ENCODE assay signal across 8 mouse cellular contexts in the genomic region with DNA sequence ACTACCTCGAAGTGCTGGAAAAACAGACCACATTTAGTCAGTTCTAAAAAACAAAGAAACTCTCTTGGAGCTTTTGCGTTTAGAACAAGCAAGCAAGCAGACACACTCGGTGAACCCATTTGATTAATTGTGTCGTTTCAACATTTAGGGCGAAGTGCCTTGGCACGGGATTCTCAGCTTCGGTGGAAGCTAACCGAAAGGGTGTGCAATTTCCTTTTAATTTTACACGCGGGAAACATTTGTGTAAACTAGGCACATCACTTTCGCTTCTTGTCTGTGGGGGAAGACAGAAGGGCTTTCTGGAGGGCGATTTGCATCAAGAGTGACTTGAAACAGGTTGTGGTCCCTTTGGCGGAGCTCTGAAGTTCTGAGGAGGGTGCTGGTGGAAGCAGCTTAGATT. TPM values are rescaled to one million over a fixed set of nuclear protein-coding genes. Genes with fewer than 3 reads are reported as not detected.
DNase-seq lines count a peak whose midpoint lies in the region; ATAC-seq lines count a peak whose summit lies in the region.
"Had no signal": no experiment of that assay in that cellular context is flagged by ENCODE, and none has a peak within 500 bp of the region (broad histone marks: within the 10 kb centered on the region; RNA-seq: fewer than 3 reads in every experiment).

No protein-coding gene starts in this region.

- no peaks in the 10 kb centered on the region for H3K9me3 ChIP-seq in liver, embryonic 11.5 days (ENCODE audit: control insufficient read depth, low read length)
- no peaks in the 10 kb centered on the region for H3K9me3 ChIP-seq in embryonic facial prominence, embryonic 15.5 days (replicated peaks)
- H3K9me3 ChIP-seq in intestine, embryonic 16.5 days (ENCODE audit: control insufficient read depth, low read length), result no peaks in the 10 kb centered on the region
- H3K9me3 ChIP-seq in neural tube, embryonic 13.5 days, result no peaks in the 10 kb centered on the region

- H3K27me3 ChIP-seq in liver, embryonic 11.5 days (replicated peaks; ENCODE audit: control insufficient read depth, insufficient read depth, low read length), result peaks cover 47% of the 10 kb centered on the region
- peaks cover 31% of the 10 kb centered on the region for H3K27me3 ChIP-seq in embryonic facial prominence, embryonic 15.5 days
- peaks cover 33% of the 10 kb centered on the region for H3K27me3 ChIP-seq in intestine, embryonic 16.5 days (replicated peaks; ENCODE audit: control insufficient read depth, insufficient read depth, low read length)
- peaks cover 7% of the 10 kb centered on the region; the same call in 1 of the 2 replicates for H3K27me3 ChIP-seq in neural tube, embryonic 13.5 days

- no peaks in the 10 kb centered on the region for H3K4me1 ChIP-seq in liver, embryonic 11.5 days (replicated peaks; ENCODE audit: control insufficient read depth, insufficient read depth, low read length)
- peaks cover 14% of the 10 kb centered on the region for H3K4me1 ChIP-seq in embryonic facial prominence, embryonic 15.5 days
- peaks cover 9% of the 10 kb centered on the region; the same call in 1 of the 2 replicates for H3K4me1 ChIP-seq in intestine, embryonic 16.5 days (ENCODE audit: control insufficient read depth, insufficient read depth, low read length)
- H3K4me1 ChIP-seq in neural tube, embryonic 13.5 days (replicated peaks), result peaks cover 33% of the 10 kb centered on the region

- H3K9ac ChIP-seq in liver, embryonic 11.5 days (ENCODE audit: low read depth, low read length), result no peak overlapping the region
- no peak overlapping the region for H3K9ac ChIP-seq in embryonic facial prominence, embryonic 15.5 days
- no peak overlapping the region for H3K9ac ChIP-seq in intestine, embryonic 16.5 days (ENCODE audit: low read depth, low read length)
- H3K9ac ChIP-seq in neural tube, embryonic 13.5 days, result peak overlapping the region; percentile 74

- ATAC-seq in liver, embryonic 11.5 days (replicated peaks; ENCODE audit: low FRiP score), result no peak
- no peak for ATAC-seq in embryonic facial prominence, embryonic 15.5 days (ENCODE audit: insufficient number of reproducible peaks, low FRiP score, low TSS enrichment, low read depth)
- ATAC-seq in intestine, embryonic 16.5 days, result no peak
- ATAC-seq in neural tube, embryonic 13.5 days (ENCODE audit: low read depth), result 0 out of 2 replicates have a peak, but pooled peaks have one; percentile 1
- ATAC-seq in monocyte, adult 5-6 weeks (replicated peaks; ENCODE audit: insufficient number of reproducible peaks, low FRiP score, low TSS enrichment, poor library complexity, severe bottlenecking), result no peak

- peak overlapping the region; percentile 47 for H3K4me3 ChIP-seq in liver, embryonic 11.5 days (ENCODE audit: low read depth, low read length)
- peak overlapping the region; percentile 49 for H3K4me3 ChIP-seq in embryonic facial prominence, embryonic 15.5 days (replicated peaks)
- H3K4me3 ChIP-seq in intestine, embryonic 16.5 days (ENCODE audit: low read length), result peak overlapping the region; percentile 50
- peak overlapping the region; percentile 47 for H3K4me3 ChIP-seq in neural tube, embryonic 13.5 days

- peak overlapping the region; percentile 67 for H3K4me2 ChIP-seq in liver, embryonic 11.5 days
- peak overlapping the region; percentile 94 for H3K4me2 ChIP-seq in embryonic facial prominence, embryonic 15.5 days (replicated peaks)
- peak overlapping the region; percentile 88 for H3K4me2 ChIP-seq in intestine, embryonic 16.5 days (ENCODE audit: low read depth, low read length)
- peak overlapping the region; percentile 81 for H3K4me2 ChIP-seq in neural tube, embryonic 13.5 days

- 4% methylated on average over 13 of the region's 13 CpGs for WGBS in liver, embryonic 11.5 days
- WGBS in embryonic facial prominence, embryonic 15.5 days, result 8% methylated on average over 13 of the region's 13 CpGs
- WGBS in intestine, embryonic 16.5 days, result 4% methylated on average over 13 of the region's 13 CpGs
- 6% methylated on average over 13 of the region's 13 CpGs for WGBS in neural tube, embryonic 13.5 days

- no peaks in the 10 kb centered on the region for H3K36me3 ChIP-seq in liver, embryonic 11.5 days (ENCODE audit: control insufficient read depth, insufficient read depth, low read length)
- no peaks in the 10 kb centered on the region for H3K36me3 ChIP-seq in embryonic facial prominence, embryonic 15.5 days
- H3K36me3 ChIP-seq in intestine, embryonic 16.5 days (ENCODE audit: control insufficient read depth, insufficient read depth, low read length), result no peaks in the 10 kb centered on the region
- H3K36me3 ChIP-seq in neural tube, embryonic 13.5 days, result peaks cover 7% of the 10 kb centered on the region; the same call in 1 of the 2 replicates

- no peak overlapping the region for H3K27ac ChIP-seq in liver, embryonic 11.5 days (ENCODE audit: low read depth, low read length)
- H3K27ac ChIP-seq in embryonic facial prominence, embryonic 15.5 days (replicated peaks), result no peak overlapping the region
- H3K27ac ChIP-seq in intestine, embryonic 16.5 days (ENCODE audit: low read length), result no peak overlapping the region
- 0 out of 2 replicates have a peak overlapping the region, but pooled peaks have one; percentile 29 for H3K27ac ChIP-seq in neural tube, embryonic 13.5 days (replicated peaks)

- DNase-seq in liver, embryonic 11.5 days (ENCODE audit: low spot score), result no peak
- DNase-seq in liver, result no peak
- no peak for DNase-seq in c-Kit-positive CD71-positive TER-119-positive erythroid progenitor cells, embryonic 14.5 days (ENCODE audit: low spot score)

RNA-seq across cellular contexts. Expression of a gene that starts 6.9 kb away (rescaled TPM):
- polyA plus RNA-seq in liver, embryonic 11.5 days (2014; fragmentation: Nextera tagmentation; extraction: Ambion mirVana), result 1.5 and 1.6 TPM in 2 replicates
- 3.1 and 3.6 TPM in 2 replicates for polyA plus RNA-seq in embryonic facial prominence, embryonic 15.5 days (2015; fragmentation: Nextera tagmentation; extraction: Ambion mirVana)
- polyA plus RNA-seq in intestine, embryonic 16.5 days (2015; fragmentation: Nextera tagmentation; extraction: Ambion mirVana), result 2.3 and 2.6 TPM in 2 replicates
- 26.6 TPM in 2 replicates for polyA plus RNA-seq in neural tube, embryonic 13.5 days (2015; fragmentation: Nextera tagmentation; extraction: Ambion mirVana)
- total RNA-seq in monocyte, adult 5-6 weeks (2017), result not detected in 3 replicates
- total RNA-seq: liver, adult 2 months had no signal
- polyA plus RNA-seq: liver, adult 2 months had no signal
